Mouse (Mus musculus) lung, postnatal 0 days (tissue): ENCODE measurements around the gene Stxbp6.

ENCODE experiments used
- CTCF ChIP-seq: IDR thresholded peaks from 2 replicates; pipeline ENCODE4 v1.5.1; 2016; ENCODE audit warnings: antibody characterized with exemption, mild to moderate bottlenecking
- EP300 ChIP-seq: IDR thresholded peaks from 2 replicates; pipeline ENCODE4 v1.6.1; 2016; ENCODE audit warnings: antibody characterized with exemption, mild to moderate bottlenecking, control low read depth

DNA sequence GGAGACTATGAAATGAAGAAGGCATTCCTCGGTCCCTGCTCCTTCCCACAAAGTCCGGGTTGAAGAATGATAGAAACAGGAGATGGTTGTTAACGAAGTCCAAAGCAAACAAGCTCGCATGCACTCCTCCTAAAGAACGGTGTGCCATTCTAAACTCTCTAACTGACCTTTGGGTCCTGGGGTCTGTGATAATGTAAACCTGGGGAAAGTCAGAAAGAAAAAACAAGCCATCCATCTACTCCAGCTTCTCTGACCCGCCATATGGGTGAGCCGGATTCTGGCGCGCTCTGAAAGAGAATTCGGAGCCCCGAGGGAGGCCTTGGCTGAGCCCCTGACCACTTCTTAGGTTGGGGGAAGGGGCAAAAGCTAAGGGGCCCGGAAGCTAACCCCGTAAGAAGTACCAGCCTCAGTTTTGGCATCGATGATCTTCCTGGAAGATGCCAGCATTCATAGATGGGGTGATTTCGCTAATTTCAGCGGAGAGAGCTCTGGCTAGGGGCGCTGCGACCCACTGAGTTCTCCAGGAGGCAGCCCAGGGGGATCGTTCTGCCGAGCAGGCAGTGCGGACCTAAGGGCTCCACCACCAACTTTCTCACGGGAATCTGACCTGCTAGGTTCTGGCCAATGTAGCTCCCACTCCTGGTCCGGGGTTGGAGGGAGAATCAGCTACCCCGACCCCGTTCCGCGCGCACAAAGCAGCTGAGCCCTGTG is 1.0 kb downstream of the Stxbp6 start:
- TF ChIP-seq CTCF (no peak), EP300 (no peak)
